Mouse (Mus musculus): ENCODE data around the gene Use1. TPM values are rescaled to one million over a fixed set of nuclear protein-coding genes. Genes with fewer than 3 reads are reported as not detected.

The Use1 gene
- total and polyA plus RNA-seq, 3 experiments, result 107 to 117 TPM; not detected in 1

DNA sequence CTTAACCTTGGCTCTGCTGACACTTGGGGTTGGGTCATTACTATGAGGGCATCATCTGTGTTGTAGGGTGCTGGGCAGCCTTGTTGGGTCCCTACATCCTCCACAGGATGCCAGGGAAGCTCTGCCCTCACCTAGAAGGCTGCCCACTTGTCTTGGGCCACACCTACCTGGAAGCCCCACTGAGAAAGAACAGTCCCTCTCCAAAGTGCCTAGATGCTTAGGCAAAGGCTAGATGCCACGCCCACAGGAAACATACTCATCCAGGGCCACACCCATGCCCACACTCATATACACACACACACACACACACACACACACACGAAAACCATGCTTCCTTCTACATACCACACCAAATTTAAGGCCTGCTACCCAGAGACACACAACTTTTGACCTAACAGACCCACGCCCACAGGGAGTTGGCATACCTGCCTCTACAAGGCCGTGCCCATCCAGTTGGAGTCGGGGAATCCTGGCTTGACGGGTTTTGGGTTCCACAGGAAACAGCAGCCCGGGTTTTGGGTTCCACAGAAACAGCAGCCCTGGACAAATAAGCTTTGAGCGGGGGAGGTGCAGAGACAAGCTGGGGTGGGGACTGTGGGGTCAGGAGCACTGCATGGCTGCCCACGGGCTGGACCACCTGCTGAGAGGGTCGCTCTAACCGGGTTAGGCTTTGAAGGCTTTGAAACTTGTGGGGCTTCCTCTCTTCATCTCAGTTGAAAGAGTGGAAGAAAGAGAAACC is 45.1 kb downstream of the Use1 start:
- Histone ChIP-seq H3K27ac (ENCODE audit: control insufficient read depth, low read depth, low read length) (no peak overlapping the region), H3K4me1 (ENCODE audit: control insufficient read depth in 1 of 2, insufficient read depth in 2 of 2, low read length in 2 of 2) (peaks cover 0 to 14% of the 10 kb centered on the region in 2 experiments; a peak in 2 of 4 replicates), H3K9ac (ENCODE audit: control insufficient read depth, low read depth, low read length, poor library complexity, severe bottlenecking) (no peak overlapping the region), H3K79me2 (ENCODE audit: control insufficient read depth, insufficient read depth, low read length, poor library complexity) (peaks cover 5% of the 10 kb centered on the region), H3K4me3 (ENCODE audit: control insufficient read depth in 1 of 2, insufficient read depth in 1 of 2, low read depth in 2 of 2, low read length in 2 of 2) (no peak overlapping the region), H3K36me3 (ENCODE audit: control insufficient read depth in 1 of 2, insufficient read depth in 2 of 2, low read length in 2 of 2) (peaks cover 0 to 4% of the 10 kb centered on the region in 2 experiments; a peak in 2 of 4 replicates), H3K27me3 (ENCODE audit: control insufficient read depth in 1 of 2, insufficient read depth in 2 of 2, low read length in 2 of 2) (no peaks in the 10 kb centered on the region), H3K9me3 (replicated peaks; ENCODE audit: insufficient read depth, low read length) (no peaks in the 10 kb centered on the region)
- no peak for TF ChIP-seq SIN3A (IDR thresholded peaks at IDR 0.05; ENCODE audit: low read length)
- TF ChIP-seq KAT2A (conservative IDR thresholded peaks at IDR 0.05; ENCODE audit: low read depth, low read length), result no peak
- TF ChIP-seq POLR2A (IDR thresholded peaks at IDR 0.05; ENCODE audit: control insufficient read depth in 1 of 2, insufficient read depth in 1 of 2, low read depth in 1 of 2, low read length in 2 of 2, poor library complexity in 1 of 2), result peak in 1 of 2 experiments; percentile 35; a peak in 1 of 4 replicates
- TF ChIP-seq POLR2AphosphoS2 (IDR thresholded peaks at IDR 0.05; ENCODE audit: low read length), result peak; percentile 77
- no peak for TF ChIP-seq CTCF (IDR thresholded peaks at IDR 0.05 in 2 of 3, conservative IDR thresholded peaks at IDR 0.05 in 1 of 3; ENCODE audit: control insufficient read depth in 1 of 3, insufficient read depth in 1 of 3, low read depth in 2 of 3, low read length in 3 of 3, poor library complexity in 1 of 3, severe bottlenecking in 1 of 3)
- no peak for TF ChIP-seq MEF2A (IDR thresholded peaks at IDR 0.05; ENCODE audit: extremely low read depth, insufficient replicate concordance, low read depth, low read length, poor library complexity, severe bottlenecking)
- TF ChIP-seq MAX (IDR thresholded peaks at IDR 0.05; ENCODE audit: low read length), result no peak
- TF ChIP-seq ZC3H11A (IDR thresholded peaks at IDR 0.05; ENCODE audit: low read depth, low read length), result no peak
- no peak for TF ChIP-seq UBTF (IDR thresholded peaks at IDR 0.05; ENCODE audit: borderline replicate concordance, insufficient read depth, low read depth, low read length)
- TF ChIP-seq NELFE (IDR thresholded peaks at IDR 0.05; ENCODE audit: low read depth, low read length), result no peak
- TF ChIP-seq MAFK (IDR thresholded peaks at IDR 0.05; ENCODE audit: borderline replicate concordance, low read depth, low read length), result no peak
- DNase-seq (ENCODE audit: low read depth, low spot score), result peak; percentile 51

Other genes starting within 250 kb of the Use1 start
- 35.8 and 36.5 TPM in 2 replicates for gene Myo9b, start 94.1 kb upstream of the Use1 start, total RNA-seq (2012; rRNA removed)
- gene Myo9b, start 94.1 kb upstream of the Use1 start, polyA plus RNA-seq (2012; ENCODE audit: insufficient read depth in 1 of 2, insufficient read length in 2 of 2, low read depth in 1 of 2, low replicate concordance in 2 of 2, missing spikeins in 1 of 2), result 10 to 100 TPM; 52.3 to 54.8 TPM
- 55.6 and 60.4 TPM in 2 replicates for gene Haus8, start 93.9 kb upstream of the Use1 start, total RNA-seq (2012; rRNA removed)
- gene Haus8, start 93.9 kb upstream of the Use1 start, polyA plus RNA-seq (2012; ENCODE audit: insufficient read depth in 1 of 2, insufficient read length in 2 of 2, low read depth in 1 of 2, low replicate concordance in 2 of 2, missing spikeins in 1 of 2), result 10 to 100 TPM in 1 of 2 experiments, not detected in 1; 69.2 TPM
- 14.1 and 18.3 TPM in 2 replicates for gene Ocel1, start 4.5 kb downstream of the Use1 start, total RNA-seq (2012; rRNA removed)
- 10 to 100 TPM in 1 of 2 experiments, not detected in 1; 16.2 TPM for gene Ocel1, start 4.5 kb downstream of the Use1 start, polyA plus RNA-seq (2012; ENCODE audit: insufficient read depth in 1 of 2, insufficient read length in 2 of 2, low read depth in 1 of 2, low replicate concordance in 2 of 2, missing spikeins in 1 of 2)
- gene Nr2f6, start 15.1 kb downstream of the Use1 start, total RNA-seq (2012; rRNA removed), result 29.6 and 30.5 TPM in 2 replicates
- gene Nr2f6, start 15.1 kb downstream of the Use1 start, polyA plus RNA-seq (2012; ENCODE audit: insufficient read depth in 1 of 2, insufficient read length in 2 of 2, low read depth in 1 of 2, low replicate concordance in 2 of 2, missing spikeins in 1 of 2), result 10 to 100 TPM in 1 of 2 experiments, not detected in 1; 48.3 TPM
- gene Ushbp1, start 29.0 kb downstream of the Use1 start, total RNA-seq (2012; rRNA removed), result 0.04 TPM in 1 of 2 replicates, not detected in the other
- gene Ushbp1, start 29.0 kb downstream of the Use1 start, polyA plus RNA-seq (2012; ENCODE audit: insufficient read depth in 1 of 2, insufficient read length in 2 of 2, low read depth in 1 of 2, low replicate concordance in 2 of 2, missing spikeins in 1 of 2), result under 1 TPM in 1 of 2 experiments, not detected in 1; 0.07 TPM
- gene Babam1, start 30.0 kb downstream of the Use1 start, total RNA-seq (2012; rRNA removed), result 54.5 and 59.6 TPM in 2 replicates
- gene Babam1, start 30.0 kb downstream of the Use1 start, polyA plus RNA-seq (2012; ENCODE audit: insufficient read depth in 1 of 2, insufficient read length in 2 of 2, low read depth in 1 of 2, low replicate concordance in 2 of 2, missing spikeins in 1 of 2), result 100 to 1,000 TPM in 1 of 2 experiments, not detected in 1; 132 TPM
- 17.6 and 18.5 TPM in 2 replicates for gene Ankle1, start 39.2 kb downstream of the Use1 start, total RNA-seq (2012; rRNA removed)
- 10 to 100 TPM in 1 of 2 experiments, not detected in 1; 21.2 TPM for gene Ankle1, start 39.2 kb downstream of the Use1 start, polyA plus RNA-seq (2012; ENCODE audit: insufficient read depth in 1 of 2, insufficient read length in 2 of 2, low read depth in 1 of 2, low replicate concordance in 2 of 2, missing spikeins in 1 of 2)
- 26.3 and 28.5 TPM in 2 replicates for gene Abhd8, start 96.8 kb downstream of the Use1 start, total RNA-seq (2012; rRNA removed)
- 10 to 100 TPM in 1 of 2 experiments, not detected in 1; 39.2 TPM for gene Abhd8, start 96.8 kb downstream of the Use1 start, polyA plus RNA-seq (2012; ENCODE audit: insufficient read depth in 1 of 2, insufficient read length in 2 of 2, low read depth in 1 of 2, low replicate concordance in 2 of 2, missing spikeins in 1 of 2)
- gene Mrpl34, start 98.1 kb downstream of the Use1 start, total RNA-seq (2012; rRNA removed), result 123 and 143 TPM in 2 replicates
- gene Mrpl34, start 98.1 kb downstream of the Use1 start, polyA plus RNA-seq (2012; ENCODE audit: insufficient read depth in 1 of 2, insufficient read length in 2 of 2, low read depth in 1 of 2, low replicate concordance in 2 of 2, missing spikeins in 1 of 2), result 100 to 1,000 TPM in 1 of 2 experiments, not detected in 1; 196 TPM
- 49.7 and 59.6 TPM in 2 replicates for gene Dda1, start 102.4 kb downstream of the Use1 start, total RNA-seq (2012; rRNA removed)
- gene Dda1, start 102.4 kb downstream of the Use1 start, polyA plus RNA-seq (2012; ENCODE audit: insufficient read depth in 1 of 2, insufficient read length in 2 of 2, low read depth in 1 of 2, low replicate concordance in 2 of 2, missing spikeins in 1 of 2), result 100 to 1,000 TPM in 1 of 2 experiments, not detected in 1; 110 TPM
- 3.5 and 3.9 TPM in 2 replicates for gene Ano8, start 119.1 kb downstream of the Use1 start, total RNA-seq (2012; rRNA removed)
- 1 to 10 TPM in 1 of 2 experiments, not detected in 1; 4.8 TPM for gene Ano8, start 119.1 kb downstream of the Use1 start, polyA plus RNA-seq (2012; ENCODE audit: insufficient read depth in 1 of 2, insufficient read length in 2 of 2, low read depth in 1 of 2, low replicate concordance in 2 of 2, missing spikeins in 1 of 2)
- 45.5 and 49.4 TPM in 2 replicates for gene Gtpbp3, start 121.3 kb downstream of the Use1 start, total RNA-seq (2012; rRNA removed)
- gene Gtpbp3, start 121.3 kb downstream of the Use1 start, polyA plus RNA-seq (2012; ENCODE audit: insufficient read depth in 1 of 2, insufficient read length in 2 of 2, low read depth in 1 of 2, low replicate concordance in 2 of 2, missing spikeins in 1 of 2), result 10 to 100 TPM in 1 of 2 experiments, not detected in 1; 50.1 TPM
- 8.2 and 11.7 TPM in 2 replicates for gene Plvap, start 144.9 kb downstream of the Use1 start, total RNA-seq (2012; rRNA removed)
- gene Plvap, start 144.9 kb downstream of the Use1 start, polyA plus RNA-seq (2012; ENCODE audit: insufficient read depth in 1 of 2, insufficient read length in 2 of 2, low read depth in 1 of 2, low replicate concordance in 2 of 2, missing spikeins in 1 of 2), result 10 to 100 TPM in 1 of 2 experiments, not detected in 1; 20.4 TPM
- not detected in 2 replicates for gene Ccdc194, start 158.9 kb downstream of the Use1 start, total RNA-seq (2012; rRNA removed)
- gene Ccdc194, start 158.9 kb downstream of the Use1 start, polyA plus RNA-seq (2012; ENCODE audit: insufficient read depth in 1 of 2, insufficient read length in 2 of 2, low read depth in 1 of 2, low replicate concordance in 2 of 2, missing spikeins in 1 of 2), result not detected
- 41.1 and 49.9 TPM in 2 replicates for gene Bst2, start 170.6 kb downstream of the Use1 start, total RNA-seq (2012; rRNA removed)
- gene Bst2, start 170.6 kb downstream of the Use1 start, polyA plus RNA-seq (2012; ENCODE audit: insufficient read depth in 1 of 2, insufficient read length in 2 of 2, low read depth in 1 of 2, low replicate concordance in 2 of 2, missing spikeins in 1 of 2), result 100 to 1,000 TPM in 1 of 2 experiments, not detected in 1; 125 TPM
- 39.5 and 46.5 TPM in 2 replicates for gene Mvb12a, start 176.1 kb downstream of the Use1 start, total RNA-seq (2012; rRNA removed)
- 10 to 100 TPM in 1 of 2 experiments, not detected in 1; 67.3 TPM for gene Mvb12a, start 176.1 kb downstream of the Use1 start, polyA plus RNA-seq (2012; ENCODE audit: insufficient read depth in 1 of 2, insufficient read length in 2 of 2, low read depth in 1 of 2, low replicate concordance in 2 of 2, missing spikeins in 1 of 2)
- 1.2 and 1.7 TPM in 2 replicates for gene Tmem221, start 192.0 kb downstream of the Use1 start, total RNA-seq (2012; rRNA removed)
- gene Tmem221, start 192.0 kb downstream of the Use1 start, polyA plus RNA-seq (2012; ENCODE audit: insufficient read depth in 1 of 2, insufficient read length in 2 of 2, low read depth in 1 of 2, low replicate concordance in 2 of 2, missing spikeins in 1 of 2), result 1 to 10 TPM in 1 of 2 experiments, not detected in 1; 5.1 TPM
- gene Nxnl1, start 199.8 kb downstream of the Use1 start, total RNA-seq (2012; rRNA removed), result 0.04 TPM in 1 of 2 replicates, not detected in the other
- 1 to 10 TPM in 1 of 2 experiments, not detected in 1; 1.2 TPM for gene Nxnl1, start 199.8 kb downstream of the Use1 start, polyA plus RNA-seq (2012; ENCODE audit: insufficient read depth in 1 of 2, insufficient read length in 2 of 2, low read depth in 1 of 2, low replicate concordance in 2 of 2, missing spikeins in 1 of 2)
- 0.42 and 0.46 TPM in 2 replicates for gene Slc27a1, start 202.0 kb downstream of the Use1 start, total RNA-seq (2012; rRNA removed)
- gene Slc27a1, start 202.0 kb downstream of the Use1 start, polyA plus RNA-seq (2012; ENCODE audit: insufficient read depth in 1 of 2, insufficient read length in 2 of 2, low read depth in 1 of 2, low replicate concordance in 2 of 2, missing spikeins in 1 of 2), result 1 to 10 TPM in 1 of 2 experiments, not detected in 1; 1.3 TPM
- 219 and 257 TPM in 2 replicates for gene Pgls, start 225.3 kb downstream of the Use1 start, total RNA-seq (2012; rRNA removed)
- 100 to 1,000 TPM in 1 of 2 experiments, not detected in 1; 225 TPM for gene Pgls, start 225.3 kb downstream of the Use1 start, polyA plus RNA-seq (2012; ENCODE audit: insufficient read depth in 1 of 2, insufficient read length in 2 of 2, low read depth in 1 of 2, low replicate concordance in 2 of 2, missing spikeins in 1 of 2)
- gene Fam129c, start 230.8 kb downstream of the Use1 start, total RNA-seq (2012; rRNA removed), result 3.8 and 7.6 TPM in 2 replicates
- 1 to 10 TPM in 1 of 2 experiments, not detected in 1; 8.3 TPM for gene Fam129c, start 230.8 kb downstream of the Use1 start, polyA plus RNA-seq (2012; ENCODE audit: insufficient read depth in 1 of 2, insufficient read length in 2 of 2, low read depth in 1 of 2, low replicate concordance in 2 of 2, missing spikeins in 1 of 2)
- gene Colgalt1, start 244.2 kb downstream of the Use1 start, total RNA-seq (2012; rRNA removed), result 37.8 and 50.9 TPM in 2 replicates
- gene Colgalt1, start 244.2 kb downstream of the Use1 start, polyA plus RNA-seq (2012; ENCODE audit: insufficient read depth in 1 of 2, insufficient read length in 2 of 2, low read depth in 1 of 2, low replicate concordance in 2 of 2, missing spikeins in 1 of 2), result 100 to 1,000 TPM in 1 of 2 experiments, 10 to 100 TPM in 1; 59.0 to 102 TPM

All from MEL (cell line).